Mouse (Mus musculus): ENCODE results near the gene Rfx8.
A peak's percentile ranks its signal among the peaks of the same experiment; 100 is the strongest.

The Rfx8 gene

DNA sequence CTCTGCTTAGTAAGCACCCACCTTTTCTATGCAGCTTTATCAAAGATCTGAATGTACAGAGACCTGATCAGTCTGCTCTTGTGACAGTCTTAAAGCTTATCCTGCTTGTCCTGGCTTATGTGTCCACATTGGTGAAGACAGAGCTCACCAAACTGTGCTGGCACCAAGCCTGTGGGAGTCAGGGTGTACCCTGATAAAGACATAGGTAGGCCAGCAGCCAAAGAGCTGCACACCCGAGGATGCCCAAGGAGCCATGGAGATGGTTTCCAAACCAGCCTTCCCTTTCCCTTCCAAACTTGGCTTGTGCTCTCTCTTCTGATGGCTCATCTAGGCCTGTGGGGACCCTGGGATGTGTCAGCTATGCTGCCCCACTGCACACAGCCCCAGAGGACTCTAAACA is 76.5 kb downstream of the Rfx8 start:
- no peak for DNase-seq

DNA sequence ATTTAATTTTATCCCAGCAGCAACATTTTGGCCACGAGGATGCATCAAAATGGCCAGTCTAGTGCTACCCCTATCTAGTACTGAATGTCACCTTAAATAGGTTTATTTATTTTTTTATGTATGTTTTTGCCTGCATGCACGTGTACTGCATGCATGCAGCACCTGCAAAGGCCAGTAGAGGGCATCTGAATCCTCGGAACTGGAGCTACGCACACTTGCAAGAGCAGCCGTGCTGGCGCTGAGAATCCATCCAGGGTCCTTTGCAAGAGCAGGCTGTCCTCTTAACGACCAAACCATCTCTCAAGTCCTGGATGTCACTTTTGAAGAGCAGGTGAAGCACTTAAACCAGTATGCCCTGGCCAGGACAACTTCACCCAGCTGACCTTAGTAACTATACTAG is 79.1 kb downstream of the Rfx8 start:
- no peak for DNase-seq

- no peak for DNase-seq
These were observed 83.7 kb downstream of the Rfx8 start for GRCm38 (mm10) chr1:39637139-39637538.

GRCm38 (mm10) chr1:39636660-39637059 is 84.1 kb downstream of the Rfx8 start:
- DNase-seq: peak; percentile 15

DNA sequence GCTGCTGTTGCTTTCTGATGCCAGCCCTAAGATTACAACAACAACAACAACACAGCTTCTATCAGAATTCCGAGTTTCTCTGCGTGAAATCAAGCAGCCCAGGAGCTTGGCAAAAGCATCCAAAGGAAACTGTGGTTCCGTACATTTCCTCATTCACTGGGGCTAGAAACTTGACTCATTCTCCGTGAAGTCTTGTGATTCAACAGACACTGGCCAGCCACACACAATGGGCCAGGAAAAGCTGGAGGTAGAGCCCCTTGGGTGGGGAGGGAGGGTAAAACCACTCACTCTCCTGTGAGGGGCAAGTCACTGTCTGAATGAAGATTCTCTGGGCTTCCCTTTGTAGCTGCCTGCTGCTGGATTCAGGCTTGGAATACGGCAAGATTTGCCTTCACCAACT is 84.6 kb downstream of the Rfx8 start:
- DNase-seq: no peak

DNA sequence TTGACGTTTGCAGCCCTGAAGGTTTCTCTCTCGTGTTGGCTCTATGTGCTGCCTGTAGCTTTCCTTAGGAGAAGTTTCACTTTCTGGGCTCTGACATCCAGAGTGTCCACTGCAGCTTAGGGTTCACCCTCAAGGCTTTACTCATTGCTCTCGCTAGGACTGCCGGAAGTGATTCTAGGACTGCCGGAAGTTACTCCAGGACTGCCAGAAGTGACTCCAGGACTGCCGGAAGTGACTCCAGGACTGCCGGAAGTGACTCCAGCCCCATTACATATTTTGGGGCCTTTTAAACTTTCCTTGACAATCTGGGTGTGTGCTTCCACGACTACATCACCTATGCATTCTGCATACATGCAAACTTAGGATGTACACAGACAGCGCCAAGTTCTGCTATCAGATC is 92.2 kb downstream of the Rfx8 start:
- no peak for DNase-seq

DNA sequence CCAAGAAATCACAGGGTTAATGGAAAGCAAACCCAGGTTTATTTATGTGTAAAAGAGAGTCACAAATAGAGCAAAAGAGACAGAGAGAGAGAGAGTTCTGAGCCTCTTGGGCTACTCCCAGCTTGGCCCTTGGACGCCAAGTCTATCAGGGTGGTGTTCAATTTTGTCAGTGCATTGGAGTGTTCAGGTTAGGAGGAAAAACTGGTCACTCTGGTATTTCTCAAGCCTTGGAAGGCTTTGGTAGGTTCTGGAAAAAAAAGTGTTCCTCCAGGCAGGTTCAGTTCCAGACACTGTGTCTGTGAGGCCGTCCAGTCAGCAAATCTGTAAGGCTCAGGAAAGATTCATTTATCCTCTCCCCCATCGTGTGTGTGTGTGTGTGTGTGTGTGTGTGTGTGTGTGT is 95.3 kb downstream of the Rfx8 start:
- DNase-seq: no peak

DNA sequence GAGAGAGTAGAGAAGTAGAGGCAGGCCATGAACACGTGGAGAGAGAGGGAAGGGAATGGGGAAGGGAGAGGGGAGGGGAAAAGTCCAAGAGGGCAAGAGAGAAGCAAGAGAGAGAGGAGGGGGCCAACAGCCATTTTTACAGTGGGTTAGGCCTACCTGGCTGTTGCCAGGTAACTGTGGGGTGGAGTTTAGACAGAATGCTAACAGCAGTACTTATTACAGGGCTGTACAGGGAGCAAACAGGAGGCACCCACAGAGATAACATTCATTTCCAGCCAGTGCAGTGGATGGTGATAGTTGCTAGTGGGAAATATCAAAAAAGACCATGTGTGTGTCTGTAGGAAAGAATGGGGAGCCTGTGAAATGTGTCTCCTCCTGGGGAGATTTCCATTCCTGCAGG is 97.1 kb downstream of the Rfx8 start:
- no peak for DNase-seq

DNA sequence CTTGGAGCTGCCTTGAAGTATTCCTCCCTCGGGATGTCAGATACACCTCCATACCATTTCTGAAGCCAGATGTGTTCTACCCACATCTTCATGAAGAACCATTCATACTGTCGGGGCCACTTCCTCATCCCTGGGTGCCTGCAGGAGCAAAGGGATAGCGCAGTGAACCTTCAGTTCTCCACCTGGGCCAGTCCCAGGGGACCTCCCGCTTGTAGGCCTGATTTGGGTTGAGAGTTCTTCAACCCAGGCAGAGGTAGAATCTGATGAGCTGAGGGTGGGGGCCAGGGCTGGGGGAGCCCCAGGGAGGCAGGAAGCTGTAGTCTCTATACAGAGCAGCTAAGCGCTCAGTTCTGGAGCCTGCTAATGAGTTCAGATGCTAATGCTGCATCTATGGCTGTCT is 97.7 kb downstream of the Rfx8 start:
- DNase-seq: no peak

DNA sequence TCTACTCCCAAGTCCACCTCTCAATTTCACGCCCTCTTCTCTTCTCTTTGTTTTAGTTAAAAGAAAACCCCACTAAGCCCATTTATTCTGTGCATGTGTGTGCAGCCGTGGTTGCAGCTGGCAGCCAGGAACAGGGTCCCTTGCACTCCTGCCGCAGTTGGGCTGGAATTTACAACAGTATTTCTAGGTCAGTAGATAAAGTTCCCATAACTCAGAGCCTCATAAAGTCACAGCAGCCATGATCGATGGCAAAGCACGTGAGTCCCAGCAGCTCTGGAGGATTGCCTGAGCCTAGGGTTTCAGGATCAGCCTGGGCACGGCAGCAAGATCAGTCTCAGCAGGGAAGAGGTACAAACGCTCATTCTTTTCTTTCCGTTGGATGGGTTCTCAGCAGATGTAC is 102.3 kb downstream of the Rfx8 start:
- no peak for DNase-seq

GRCm38 (mm10) chr1:39615526-39615925 is 105.3 kb downstream of the Rfx8 start:
- no peak for DNase-seq
